Mouse (Mus musculus) liver, embryonic 12.5 days (tissue): ENCODE measurements at regions not wholly inside any gene's neighbourhood (a gene's known extent, or its start where the extent isn't known, plus 50 kb on each side); places are given as distances from the start of the nearest gene placed in this dataset.

ENCODE experiments used
- ATAC-seq: fragments of 200-750 bp; cut with Nextera tagmentation; 2 replicates; pipeline ENCODE4 v1.8.0; 2017; ENCODE audit warnings: moderate number of reproducible peaks, mild to moderate bottlenecking, moderate library complexity
- H3K27ac ChIP-seq: fragments of 300-500 bp; sonication (generic); 2 replicates; pipeline ENCODE4 v1.5.1; 2016; ENCODE audit warnings: mild to moderate bottlenecking
- H3K27me3 ChIP-seq: fragments of 300-500 bp; sonication (generic); replicated peaks from 2 replicates; pipeline ENCODE4 v1.6.1; 2016; ENCODE audit warnings: mild to moderate bottlenecking, moderate library complexity
- H3K36me3 ChIP-seq: fragments of 300-500 bp; sonication (generic); 2 replicates; pipeline ENCODE4 v1.6.1; 2016; ENCODE audit warnings: mild to moderate bottlenecking, moderate library complexity
- H3K4me1 ChIP-seq: fragments of 300-500 bp; sonication (generic); 2 replicates; pipeline ENCODE4 v1.6.1; 2016
- H3K4me2 ChIP-seq: fragments of 300-500 bp; sonication (generic); 2 replicates; pipeline ENCODE4 v1.6.1; 2016; ENCODE audit warnings: mild to moderate bottlenecking, moderate library complexity
- H3K4me3 ChIP-seq: fragments of 300-500 bp; sonication (generic); 2 replicates; pipeline ENCODE4 v1.5.1; 2016; ENCODE audit warnings: mild to moderate bottlenecking, moderate library complexity
- H3K9ac ChIP-seq: fragments of 300-500 bp; sonication (generic); 2 replicates; pipeline ENCODE4 v1.6.1; 2016; ENCODE audit warnings: mild to moderate bottlenecking, moderate library complexity
- H3K9me3 ChIP-seq: fragments of 300-500 bp; sonication (generic); replicated peaks from 2 replicates; pipeline ENCODE4 v1.6.1; 2016; ENCODE audit warnings: mild to moderate bottlenecking, moderate library complexity
- WGBS: fragments of 180-500 bp; shearing (Covaris S2); methylation state at CpG from one replicate; pipeline ENCODE4 v1.1.7; 2016; ENCODE audit not compliant: insufficient replicate concordance; 5-methylcytosine and 5-hydroxymethylcytosine counted together

DNA sequence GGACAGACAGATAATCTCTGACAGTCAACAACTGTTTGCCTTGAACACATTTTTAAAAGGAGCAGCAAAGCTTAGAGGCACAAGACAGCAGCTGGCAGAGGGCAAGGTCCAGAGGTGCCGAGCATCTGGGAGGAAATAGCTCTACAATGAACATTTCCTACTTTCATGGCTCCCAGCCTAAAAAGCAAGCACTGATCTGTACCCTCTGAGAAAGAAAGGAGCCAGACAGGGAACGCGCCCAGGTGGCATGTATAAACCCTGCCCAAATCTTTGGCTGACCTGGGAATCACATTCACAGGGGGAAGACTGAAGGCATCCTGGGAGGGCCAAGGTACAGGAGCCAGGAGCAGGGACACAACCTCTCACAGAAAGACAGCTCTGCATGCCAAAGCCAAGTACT, 371.2 kb upstream of the Tbx3 start:
- Histone ChIP-seq H3K36me3 (no peaks in the 10 kb centered on the region), H3K4me2 (no peak overlapping the region), H3K27me3 (0 out of 2 replicates have a peak, but pooled peaks cover 3% of the 10 kb centered on the region), H3K9me3 (no peaks in the 10 kb centered on the region), H3K9ac (no peak overlapping the region), H3K4me1 (no peaks in the 10 kb centered on the region), H3K4me3 (no peak overlapping the region), H3K27ac (no peak overlapping the region)
- no peak for ATAC-seq
- 70% methylated on average over 3 of the region's 3 CpGs for WGBS

GRCm38 (mm10) chr5:119300106-119300505, 370.4 kb upstream of the Tbx3 start:
- H3K4me1 ChIP-seq: no peaks in the 10 kb centered on the region
- WGBS: 51% methylated on average over 7 of the region's 7 CpGs
- no peak for ATAC-seq
- H3K27me3 ChIP-seq: 0 out of 2 replicates have a peak, but pooled peaks cover 3% of the 10 kb centered on the region
- H3K9me3 ChIP-seq: no peaks in the 10 kb centered on the region
- H3K4me2 ChIP-seq: no peak overlapping the region
- H3K4me3 ChIP-seq: no peak overlapping the region
- H3K36me3 ChIP-seq: no peaks in the 10 kb centered on the region
- H3K27ac ChIP-seq: no peak overlapping the region
- no peak overlapping the region for H3K9ac ChIP-seq

DNA sequence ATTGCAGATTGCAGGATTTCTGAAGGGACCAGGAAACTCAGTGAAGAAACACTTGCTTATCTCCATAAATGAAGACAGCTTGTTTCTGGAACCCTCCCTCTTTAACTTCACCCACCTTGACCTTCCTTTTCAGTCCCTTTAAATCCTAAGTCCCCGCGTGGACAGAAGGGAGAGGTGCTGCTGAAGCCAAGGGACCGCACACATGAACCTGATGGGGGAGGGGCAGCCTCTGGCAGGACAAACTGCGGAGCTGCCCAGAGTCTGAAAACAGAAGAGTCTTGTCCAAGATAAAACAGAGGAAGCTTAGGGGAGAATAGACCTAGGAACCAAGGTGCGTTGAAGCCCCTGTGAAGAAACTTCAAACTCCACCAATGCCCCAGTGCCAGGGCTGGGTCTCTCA, 368.9 kb upstream of the Tbx3 start:
- ATAC-seq: no peak
- 41% methylated on average over 5 of the region's 5 CpGs for WGBS
- Histone ChIP-seq H3K36me3 (no peaks in the 10 kb centered on the region), H3K4me3 (no peak overlapping the region), H3K9me3 (no peaks in the 10 kb centered on the region), H3K4me2 (no peak overlapping the region), H3K27me3 (0 out of 2 replicates have a peak, but pooled peaks cover 3% of the 10 kb centered on the region), H3K27ac (no peak overlapping the region), H3K4me1 (no peaks in the 10 kb centered on the region), H3K9ac (no peak overlapping the region)

- no peak for ATAC-seq
These were observed 365.7 kb upstream of the Tbx3 start for GRCm38 (mm10) chr5:119304721-119305120.

GRCm38 (mm10) chr5:119307768-119308167, 362.7 kb upstream of the Tbx3 start:
- no peak overlapping the region for H3K4me2 ChIP-seq
- no peaks in the 10 kb centered on the region for H3K4me1 ChIP-seq
- H3K27me3 ChIP-seq: 0 out of 2 replicates have a peak, but pooled peaks cover 3% of the 10 kb centered on the region
- 76% methylated on average over 6 of the region's 6 CpGs for WGBS
- H3K36me3 ChIP-seq: no peaks in the 10 kb centered on the region
- no peak overlapping the region for H3K9ac ChIP-seq
- no peak for ATAC-seq
- H3K27ac ChIP-seq: no peak overlapping the region
- no peaks in the 10 kb centered on the region for H3K9me3 ChIP-seq
- no peak overlapping the region for H3K4me3 ChIP-seq

More at GRCm38 (mm10) chr5:119304721-119305120, 365.7 kb upstream of the Tbx3 start:
- 13% methylated on average over 5 of the region's 5 CpGs for WGBS
- no peaks in the 10 kb centered on the region for H3K9me3 ChIP-seq
- no peak overlapping the region for H3K4me2 ChIP-seq
- H3K27me3 ChIP-seq: 0 out of 2 replicates have a peak, but pooled peaks cover 3% of the 10 kb centered on the region
- H3K4me3 ChIP-seq: no peak overlapping the region
- H3K27ac ChIP-seq: no peak overlapping the region
- H3K36me3 ChIP-seq: no peaks in the 10 kb centered on the region
- no peak overlapping the region for H3K9ac ChIP-seq
- no peaks in the 10 kb centered on the region for H3K4me1 ChIP-seq

GRCm38 (mm10) chr5:119310178-119310930, 360.1 kb upstream of the Tbx3 start:
- ATAC-seq: no peak
- WGBS: 65% methylated on average over 11 of the region's 11 CpGs
- no peaks in the 10 kb centered on the region for H3K27me3 ChIP-seq

DNA sequence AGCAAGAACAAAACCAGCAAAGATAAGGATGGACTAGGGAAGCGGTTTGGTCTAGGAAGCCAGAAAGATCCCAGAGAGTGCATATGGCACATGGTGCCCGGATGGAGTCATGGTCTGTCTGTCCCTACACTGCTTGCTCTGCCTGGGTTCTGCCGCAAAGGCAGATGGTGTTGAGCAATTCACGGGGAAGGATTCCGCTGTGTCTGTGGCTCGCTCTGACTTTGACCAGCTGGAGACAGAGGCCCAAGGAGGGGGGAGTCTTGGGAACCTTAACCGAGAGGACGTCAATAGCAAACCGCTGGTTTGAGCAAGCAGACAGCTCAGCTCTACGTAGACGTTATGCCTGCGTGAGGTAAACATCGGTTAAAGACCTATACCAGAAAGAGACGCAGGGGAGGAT, 357.7 kb upstream of the Tbx3 start:
- Histone ChIP-seq H3K4me3 (no peak overlapping the region), H3K27ac (no peak overlapping the region), H3K4me2 (no peak overlapping the region), H3K9me3 (no peaks in the 10 kb centered on the region), H3K36me3 (no peaks in the 10 kb centered on the region), H3K27me3 (no peaks in the 10 kb centered on the region), H3K4me1 (no peaks in the 10 kb centered on the region), H3K9ac (no peak overlapping the region)
- no peak for ATAC-seq
- WGBS: 62% methylated on average over 14 of the region's 14 CpGs

More at GRCm38 (mm10) chr5:119310178-119310930, 360.1 kb upstream of the Tbx3 start:
- H3K9ac ChIP-seq: no peak overlapping the region
- no peak overlapping the region for H3K4me3 ChIP-seq
- H3K27ac ChIP-seq: no peak overlapping the region
- no peaks in the 10 kb centered on the region for H3K9me3 ChIP-seq
- H3K36me3 ChIP-seq: no peaks in the 10 kb centered on the region
- no peaks in the 10 kb centered on the region for H3K4me1 ChIP-seq
- no peak overlapping the region for H3K4me2 ChIP-seq

- no peak overlapping the region for H3K4me2 ChIP-seq
- 71% methylated on average over 7 of the region's 7 CpGs for WGBS
- H3K36me3 ChIP-seq: no peaks in the 10 kb centered on the region
- H3K9me3 ChIP-seq: no peaks in the 10 kb centered on the region
- no peaks in the 10 kb centered on the region for H3K27me3 ChIP-seq
- H3K27ac ChIP-seq: no peak overlapping the region
- no peak overlapping the region for H3K9ac ChIP-seq
- H3K4me1 ChIP-seq: no peaks in the 10 kb centered on the region
- H3K4me3 ChIP-seq: no peak overlapping the region
- ATAC-seq: no peak
These were observed 355.3 kb upstream of the Tbx3 start for GRCm38 (mm10) chr5:119315149-119315548.

DNA sequence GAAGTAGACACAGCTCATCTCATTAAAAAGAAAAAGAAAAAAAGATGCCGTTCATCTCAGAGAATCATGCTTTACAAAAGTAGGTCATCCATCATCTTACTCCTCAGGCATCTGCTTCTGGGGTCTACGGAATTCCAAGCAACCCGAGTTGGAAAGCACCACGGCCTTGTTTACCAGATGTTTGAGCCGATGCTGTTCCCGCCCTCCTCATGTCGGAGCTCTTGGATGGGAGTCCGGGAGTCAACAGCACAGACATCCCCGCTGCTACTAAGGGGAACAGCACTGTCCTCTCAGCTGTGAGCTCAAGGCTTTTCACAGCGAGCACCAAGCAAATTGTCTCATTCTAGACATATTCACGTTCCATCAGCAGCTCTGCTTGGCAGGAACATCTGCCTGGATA, 352.9 kb upstream of the Tbx3 start:
- Histone ChIP-seq H3K27ac (no peak overlapping the region), H3K4me1 (peaks cover 8% of the 10 kb centered on the region; the same call in 1 of the 2 replicates), H3K27me3 (no peaks in the 10 kb centered on the region), H3K9ac (no peak overlapping the region), H3K36me3 (no peaks in the 10 kb centered on the region), H3K4me3 (no peak overlapping the region), H3K4me2 (no peak overlapping the region), H3K9me3 (no peaks in the 10 kb centered on the region)
- ATAC-seq: no peak
- WGBS: 66% methylated on average over 11 of the region's 11 CpGs

GRCm38 (mm10) chr5:119321368-119322144, 348.9 kb upstream of the Tbx3 start:
- H3K4me1 ChIP-seq: peaks cover 13% of the 10 kb centered on the region; the same call in 1 of the 2 replicates
- ATAC-seq: peak; percentile 35; the same call in 1 of the 2 replicates
- no peak overlapping the region for H3K27ac ChIP-seq
- WGBS: 25% methylated on average over 10 of the region's 10 CpGs
- H3K4me3 ChIP-seq: no peak overlapping the region
- H3K4me2 ChIP-seq: no peak overlapping the region
- no peaks in the 10 kb centered on the region for H3K27me3 ChIP-seq
- H3K36me3 ChIP-seq: no peaks in the 10 kb centered on the region
- H3K9me3 ChIP-seq: no peaks in the 10 kb centered on the region
- H3K9ac ChIP-seq: no peak overlapping the region

GRCm38 (mm10) chr5:119322411-119322810, 348.1 kb upstream of the Tbx3 start:
- no peak overlapping the region for H3K4me3 ChIP-seq
- no peak overlapping the region for H3K9ac ChIP-seq
- no peak overlapping the region for H3K4me2 ChIP-seq
- 78% methylated on average over 13 of the region's 13 CpGs for WGBS
- peaks cover 13% of the 10 kb centered on the region; the same call in 1 of the 2 replicates for H3K4me1 ChIP-seq
- H3K27me3 ChIP-seq: no peaks in the 10 kb centered on the region
- H3K27ac ChIP-seq: no peak overlapping the region
- no peak for ATAC-seq
- H3K36me3 ChIP-seq: no peaks in the 10 kb centered on the region
- H3K9me3 ChIP-seq: no peaks in the 10 kb centered on the region

DNA sequence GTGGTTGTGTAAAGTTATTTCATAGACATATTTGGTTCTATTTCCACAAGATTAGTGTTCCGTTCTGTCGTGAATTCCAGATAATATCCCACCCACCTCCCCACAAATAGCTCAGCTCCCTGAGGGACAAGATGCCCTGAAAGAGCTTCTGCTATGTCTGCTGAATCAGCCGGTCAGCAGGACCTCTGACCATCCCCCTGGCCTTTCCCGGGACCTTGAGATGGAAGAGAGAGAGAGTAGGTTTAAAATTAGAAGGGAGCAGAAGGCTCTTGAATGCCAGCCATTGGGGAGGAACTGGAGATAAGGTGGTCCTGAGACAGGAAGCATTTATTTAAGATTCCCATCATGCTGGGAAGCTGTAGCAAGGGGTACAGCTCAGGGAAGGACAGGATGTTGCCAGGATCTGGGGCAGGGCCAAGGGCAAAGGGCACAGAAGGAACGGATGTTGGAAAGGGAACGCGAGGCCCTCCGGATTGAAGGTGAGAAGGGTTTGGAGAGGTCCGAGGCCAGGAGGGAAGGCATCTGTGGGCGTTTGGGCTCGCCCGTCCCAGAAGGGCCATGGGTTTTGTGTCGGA, 344.7 kb upstream of the Tbx3 start:
- no peak overlapping the region for H3K4me3 ChIP-seq
- no peak overlapping the region for H3K4me2 ChIP-seq
- peaks cover 13% of the 10 kb centered on the region; the same call in 1 of the 2 replicates for H3K4me1 ChIP-seq
- no peak overlapping the region for H3K27ac ChIP-seq
- H3K9ac ChIP-seq: no peak overlapping the region
- 78% methylated on average over 13 of the region's 13 CpGs for WGBS
- no peaks in the 10 kb centered on the region for H3K36me3 ChIP-seq
- no peak for ATAC-seq
- no peaks in the 10 kb centered on the region for H3K9me3 ChIP-seq
- H3K27me3 ChIP-seq: no peaks in the 10 kb centered on the region
